Mouse (Mus musculus) CD4-positive, CD25-positive, alpha-beta regulatory T cell, adult 2 months (primary cell): ENCODE data around the gene Dbh.

Source experiments
- DNase-seq: peaks from one replicate; pipeline ENCODE4 v3.0.0-alpha.2; 2012; ENCODE audit warnings: low read depth, low spot score

The Dbh gene

DNA sequence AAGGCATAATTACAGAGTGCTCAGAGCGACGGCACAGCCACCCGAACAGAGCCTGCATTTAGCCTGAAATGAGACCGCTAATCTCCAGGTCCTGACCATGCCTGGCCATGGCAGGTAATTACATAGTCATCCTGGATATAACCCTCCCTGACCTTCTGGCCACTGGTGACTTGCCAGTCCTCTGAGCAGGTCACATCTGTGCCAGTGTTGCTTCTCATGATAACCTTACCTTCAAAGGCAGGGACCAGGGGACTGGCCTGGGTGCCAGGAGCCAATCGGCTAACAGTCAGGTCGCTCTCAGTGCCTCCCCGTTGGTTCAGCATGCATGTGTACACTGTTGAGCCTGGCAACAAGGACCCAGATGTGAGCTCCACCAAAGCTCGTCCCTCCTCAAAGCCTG is 53.5 kb downstream of the Dbh start:
- no peak for DNase-seq

DNA sequence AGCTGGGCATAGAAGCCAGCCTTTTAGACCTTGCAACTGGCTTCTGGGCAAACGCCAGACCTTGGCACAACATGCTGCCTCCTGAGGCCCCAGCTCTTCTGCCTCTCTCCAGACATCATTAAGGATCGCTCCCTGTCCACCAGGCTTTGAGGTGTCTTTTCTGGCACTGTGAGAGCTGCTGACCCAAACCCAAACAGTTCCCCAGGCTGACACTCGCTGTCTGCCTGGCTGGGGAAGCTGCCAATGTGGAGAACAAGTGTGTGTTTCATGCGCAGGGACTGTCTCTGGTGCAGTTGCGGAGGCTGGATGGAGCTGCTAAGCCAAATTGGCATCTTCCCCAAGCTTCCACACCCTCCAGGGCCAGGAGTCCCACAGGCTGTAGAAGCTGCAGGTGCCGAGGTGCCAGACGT is 58.0 kb downstream of the Dbh start:
- DNase-seq: no peak

DNA sequence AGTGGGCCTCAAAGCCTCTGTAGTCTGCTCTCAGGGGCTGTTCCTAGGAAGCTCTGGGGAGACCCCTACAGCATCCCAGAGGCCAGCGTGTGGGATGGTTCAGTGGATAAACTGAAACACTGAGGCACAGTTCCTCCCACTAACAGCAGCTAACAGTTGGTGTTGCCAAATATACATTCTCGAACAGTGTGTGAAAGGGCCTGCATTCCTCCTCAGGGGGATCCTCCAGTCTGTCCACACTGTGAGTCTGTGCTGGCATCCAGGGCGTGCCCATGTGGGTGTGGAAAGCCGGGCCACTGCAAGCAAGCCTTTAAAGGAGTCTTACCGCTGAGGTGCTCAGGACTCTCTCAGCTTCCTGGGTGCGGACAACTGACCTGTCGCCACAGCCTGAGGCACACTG is 61.5 kb downstream of the Dbh start:
- DNase-seq: no peak

DNA sequence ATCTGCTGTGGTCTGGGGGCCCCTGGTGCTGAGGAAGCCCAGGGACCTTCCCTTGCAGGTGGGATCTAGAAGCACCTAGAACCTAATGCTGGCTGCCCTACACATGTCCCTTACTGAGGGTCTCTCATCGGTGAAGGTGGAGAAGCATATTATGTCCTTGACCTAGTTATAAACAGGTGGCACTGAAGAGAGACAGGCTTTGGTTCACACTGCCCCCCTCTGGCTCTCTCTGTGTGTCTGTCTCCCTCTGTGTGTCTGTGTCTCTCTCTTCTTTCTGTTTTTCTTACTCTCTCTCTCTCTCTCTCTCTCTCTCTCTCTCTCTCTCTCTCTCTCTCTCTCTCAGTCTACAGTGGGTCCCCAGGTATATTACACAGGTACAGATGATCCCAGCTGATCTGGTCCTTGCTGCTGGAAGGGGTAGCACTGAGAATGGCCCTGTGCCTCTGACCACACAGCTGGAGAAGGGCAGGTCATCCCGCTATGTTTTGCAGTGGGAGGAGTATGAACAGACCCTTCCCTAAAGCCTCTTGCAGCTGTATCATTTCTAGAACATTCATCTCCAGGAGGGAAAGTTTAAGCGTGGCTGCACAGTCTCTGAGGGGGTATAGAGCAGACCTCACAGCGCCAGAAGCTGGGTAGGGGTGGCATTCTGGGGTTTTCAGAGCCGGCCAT is 63.9 kb downstream of the Dbh start:
- DNase-seq: peak; percentile 61

DNA sequence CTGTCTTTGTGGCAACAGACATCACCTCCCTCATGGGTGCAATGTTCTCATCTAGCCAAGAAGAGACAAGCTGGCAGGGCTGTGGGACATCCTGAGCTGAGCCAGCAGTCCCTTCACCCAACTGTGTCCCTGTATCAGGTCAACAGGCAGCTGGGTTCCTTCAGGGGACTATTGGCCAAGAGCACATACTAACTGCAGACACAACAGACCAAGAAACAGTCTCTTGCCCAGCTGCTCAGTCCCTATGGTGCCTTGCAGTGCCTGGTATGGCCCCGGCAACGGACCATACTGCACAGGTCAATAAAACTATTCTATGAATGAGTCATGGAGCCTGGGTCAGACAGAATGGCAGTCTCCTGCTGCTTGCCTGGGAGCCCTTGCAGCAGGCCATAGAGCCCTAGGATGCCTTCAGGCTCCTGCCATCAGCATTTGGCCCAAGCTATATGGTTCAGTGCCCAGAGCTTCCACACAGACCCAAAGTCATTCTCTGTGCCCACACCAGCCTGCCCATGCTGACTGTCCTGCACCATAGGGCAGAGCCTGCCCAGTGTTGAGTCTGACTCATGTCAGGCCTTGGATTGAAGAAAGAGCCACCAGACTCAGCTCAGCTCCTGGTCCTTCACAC is 64.6 kb downstream of the Dbh start:
- no peak for DNase-seq

DNA sequence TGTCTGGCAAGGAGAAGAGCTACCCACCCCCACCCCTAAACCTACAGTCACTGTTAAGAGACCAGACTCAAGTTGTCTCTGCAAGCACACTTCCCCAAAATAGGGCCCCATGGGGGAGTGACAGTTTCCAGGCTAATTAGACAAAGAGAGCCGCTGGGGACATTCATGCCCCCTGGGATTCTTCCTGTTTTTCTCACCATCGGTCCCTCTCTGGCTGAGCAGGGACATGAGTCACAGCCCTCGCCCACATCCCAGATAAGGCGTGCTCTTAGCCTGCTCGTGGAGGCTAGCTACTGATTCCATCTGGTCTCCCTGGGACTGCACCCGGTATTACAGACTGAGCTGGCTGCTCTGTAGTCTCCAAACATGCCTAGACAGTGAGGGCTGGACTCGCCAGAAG is 67.3 kb downstream of the Dbh start:
- DNase-seq: no peak
